Mouse (Mus musculus): Measurements from ENCODE around the gene Glrx5.

DNA sequence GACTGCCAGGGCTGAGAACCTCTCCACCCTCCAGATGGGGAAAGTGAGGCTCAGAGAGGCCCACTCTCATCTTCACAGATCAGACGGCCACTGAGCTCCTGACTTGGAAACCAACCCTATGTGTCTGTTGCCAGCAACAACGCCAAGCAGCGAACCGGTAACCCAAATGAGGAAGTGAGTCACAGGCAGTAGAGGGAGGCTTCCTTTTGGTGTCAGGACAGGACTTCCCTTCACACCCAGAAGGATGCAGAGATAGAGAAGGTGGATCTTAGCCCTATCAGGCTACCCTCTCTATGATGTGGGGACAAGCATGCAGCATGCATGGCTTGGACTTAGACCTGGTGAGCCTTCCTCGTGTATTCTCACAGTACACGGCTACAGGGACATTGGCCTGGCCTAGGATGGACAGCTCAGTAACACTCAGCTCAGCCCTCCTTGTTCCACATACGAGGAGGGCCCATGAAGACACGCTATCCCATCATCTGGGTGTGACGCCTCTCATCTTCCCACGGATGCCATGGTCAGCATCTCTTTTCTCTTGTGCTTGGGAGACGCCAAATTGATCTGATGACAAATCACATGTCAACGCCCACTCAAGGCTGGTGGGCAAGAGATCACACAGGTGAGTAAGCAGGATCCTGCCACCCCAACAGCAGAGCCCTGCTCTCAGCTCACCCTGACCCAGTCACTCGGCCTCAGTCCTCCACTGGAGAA, 41.6 kb upstream of the Glrx5 start:
- TF ChIP-seq USF1 (IDR thresholded peaks at IDR 0.05; ENCODE audit: low read depth) (no peak), CTCF (IDR thresholded peaks at IDR 0.05; ENCODE audit: control insufficient read depth, insufficient read depth, insufficient read length) (no peak), MYOG (IDR thresholded peaks at IDR 0.05; ENCODE audit: control insufficient read depth, extremely low read depth, insufficient read length) (no peak), CEBPB (IDR thresholded peaks at IDR 0.05; ENCODE audit: low read depth) (no peak), FOSL1 (IDR thresholded peaks at IDR 0.05; ENCODE audit: insufficient read depth, low read length, poor library complexity, severe bottlenecking) (no peak)
